Mouse (Mus musculus): ENCODE measurements at regions not wholly inside any gene's neighbourhood (a gene's known extent, or its start where the extent isn't known, plus 50 kb on each side); places are given as distances from the start of the nearest gene placed in this dataset.

DNA sequence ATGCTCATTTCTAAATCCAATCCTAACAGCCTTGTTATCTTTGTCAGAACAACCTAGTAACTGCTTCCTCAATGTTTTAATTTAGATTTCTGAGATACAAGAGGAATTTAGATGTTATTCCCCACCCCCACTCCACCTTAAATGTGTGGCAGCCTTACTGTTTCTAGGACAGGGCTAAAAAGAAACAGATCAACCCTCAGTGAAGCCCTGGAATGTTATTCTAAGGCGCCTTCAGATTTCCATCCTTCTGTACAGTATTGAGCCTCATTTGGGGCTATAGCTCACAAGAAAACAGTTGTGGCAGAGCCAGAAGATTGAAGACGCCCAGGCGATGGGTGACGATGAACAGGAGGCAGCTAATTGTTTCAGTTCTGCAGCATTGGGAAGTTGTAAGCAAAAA, 271.7 kb downstream of the Inhba start:
- TF ChIP-seq EP300 (IDR thresholded peaks at IDR 0.05; ENCODE audit: low read depth) (no peak), CTCF (IDR thresholded peaks at IDR 0.05; ENCODE audit: low read depth) (no peak)
